Mouse (Mus musculus) testis, adult 2 months (tissue): ENCODE results near the gene Rnf111. TPM values are rescaled to one million over a fixed set of nuclear protein-coding genes. Genes with fewer than 3 reads are reported as not detected.

Experiments used
- H3K27ac ChIP-seq: fragments of 200-500 bp; 2 replicates; pipeline ENCODE4 v1.5.1; 2012; ENCODE audit warnings: low read depth, low read length; ENCODE audit not compliant: control insufficient read depth, insufficient read depth
- H3K27me3 ChIP-seq: fragments of 200-500 bp; 2 replicates; pipeline ENCODE4 v1.6.1; 2012; ENCODE audit warnings: mild to moderate bottlenecking, low read length, moderate library complexity; ENCODE audit not compliant: control insufficient read depth, insufficient read depth
- H3K36me3 ChIP-seq: fragments of 200-500 bp; 2 replicates; pipeline ENCODE4 v1.6.1; 2012; ENCODE audit warnings: mild to moderate bottlenecking, low read length; ENCODE audit not compliant: control insufficient read depth, insufficient read depth
- H3K4me1 ChIP-seq: fragments of 200-500 bp; 2 replicates; pipeline ENCODE4 v1.6.1; 2012; ENCODE audit warnings: low read length; ENCODE audit not compliant: control insufficient read depth, insufficient read depth
- H3K4me3 ChIP-seq: fragments of 200-500 bp; 2 replicates; pipeline ENCODE4 v1.5.1; 2012; ENCODE audit warnings: low read depth, mild to moderate bottlenecking, low read length, moderate library complexity, mixed read lengths; ENCODE audit not compliant: control insufficient read depth
- CTCF ChIP-seq: fragments of 200-500 bp; IDR thresholded peaks from 2 replicates; pipeline ENCODE4 v1.5.1; 2012; ENCODE audit warnings: low read depth, mild to moderate bottlenecking, inconsistent platforms, low read length, moderate library complexity; ENCODE audit not compliant: control insufficient read depth, insufficient read depth, insufficient replicate concordance
- POLR2A ChIP-seq: fragments of 200-500 bp; IDR thresholded peaks from 2 replicates; pipeline ENCODE4 v1.6.1; 2012; ENCODE audit warnings: low read depth, mild to moderate bottlenecking, inconsistent platforms, low read length, moderate library complexity; ENCODE audit not compliant: control insufficient read depth
- polyA plus RNA-seq: library from polyadenylated mRNA; depleted of rRNA; stranded (reverse); fragments of >200 nt; gene quantifications from 2 replicates; pipeline ENCODE4 v1.2.3, GENCODE M21; 2012

Rnf111 gene
- polyA plus RNA-seq, 1 experiment, result 25.7 TPM

DNA sequence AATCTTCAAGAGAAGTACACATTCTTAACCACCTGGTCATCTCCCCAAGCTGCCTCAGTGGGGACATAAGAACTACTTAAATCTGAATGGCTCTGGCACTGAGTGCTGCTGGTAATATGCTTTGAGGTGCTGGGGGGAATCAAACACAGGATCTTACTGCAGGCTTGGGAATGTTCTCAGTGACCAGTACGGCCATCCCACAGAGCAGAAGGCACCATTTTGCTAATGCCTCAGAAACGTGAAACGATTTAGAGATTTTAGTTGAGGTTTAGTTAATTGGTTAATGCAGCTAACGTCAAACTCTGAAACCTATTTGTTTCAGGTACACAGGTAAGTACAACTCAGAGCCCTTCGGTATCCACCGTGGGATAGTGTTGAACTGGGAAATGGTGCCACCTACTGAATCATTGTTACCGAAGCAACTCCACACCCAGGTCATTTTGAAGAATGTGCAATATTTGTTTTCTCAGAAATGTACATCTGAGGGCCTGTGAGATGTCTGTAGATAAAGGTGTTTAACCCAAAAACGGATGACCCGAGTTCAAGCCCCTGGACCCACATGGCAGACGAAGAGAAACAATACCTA, 7.6 kb upstream of the Rnf111 start:
- TF ChIP-seq CTCF (no peak), POLR2A (no peak)

GRCm38 (mm10) chr9:70509906-70510525, 6.5 kb upstream of the Rnf111 start:
- no peak overlapping the region for H3K4me3 ChIP-seq
- no peaks in the 10 kb centered on the region for H3K27me3 ChIP-seq
- H3K27ac ChIP-seq, result peak overlapping the region; percentile 25
- TF ChIP-seq POLR2A, result no peak
- no peak for TF ChIP-seq CTCF
- H3K4me1 ChIP-seq, result no peaks in the 10 kb centered on the region
- no peaks in the 10 kb centered on the region for H3K36me3 ChIP-seq

More for the DNA sequence above, 7.6 kb upstream of the Rnf111 start:
- Histone ChIP-seq H3K4me3 (no peak overlapping the region), H3K36me3 (no peaks in the 10 kb centered on the region), H3K27me3 (no peaks in the 10 kb centered on the region), H3K4me1 (no peaks in the 10 kb centered on the region), H3K27ac (no peak overlapping the region)

DNA sequence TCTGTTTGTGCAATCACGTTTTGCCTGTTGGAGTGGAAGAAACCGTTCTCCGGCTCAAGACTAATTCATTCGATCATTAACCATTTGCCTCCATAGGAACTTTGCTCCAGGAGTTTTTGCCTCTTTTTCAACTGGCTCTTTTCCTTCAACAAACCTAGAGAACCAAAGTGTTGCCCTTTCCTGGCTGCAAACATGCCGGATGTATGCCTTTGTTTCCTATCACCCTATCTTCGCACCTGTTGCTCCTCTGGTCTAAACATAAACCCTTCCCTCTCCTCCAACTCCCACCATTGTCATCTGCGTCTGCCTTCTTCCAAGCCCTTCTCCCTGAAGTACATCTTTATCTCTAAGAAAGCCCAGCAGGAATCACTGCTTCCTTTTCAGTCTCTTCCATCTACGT, 3.3 kb upstream of the Rnf111 start:
- TF ChIP-seq CTCF, result no peak
- TF ChIP-seq POLR2A, result no peak
- Histone ChIP-seq H3K27ac (no peak overlapping the region), H3K27me3 (no peaks in the 10 kb centered on the region), H3K4me3 (no peak overlapping the region), H3K4me1 (peaks cover 2% of the 10 kb centered on the region; the same call in 1 of the 2 replicates), H3K36me3 (no peaks in the 10 kb centered on the region)

DNA sequence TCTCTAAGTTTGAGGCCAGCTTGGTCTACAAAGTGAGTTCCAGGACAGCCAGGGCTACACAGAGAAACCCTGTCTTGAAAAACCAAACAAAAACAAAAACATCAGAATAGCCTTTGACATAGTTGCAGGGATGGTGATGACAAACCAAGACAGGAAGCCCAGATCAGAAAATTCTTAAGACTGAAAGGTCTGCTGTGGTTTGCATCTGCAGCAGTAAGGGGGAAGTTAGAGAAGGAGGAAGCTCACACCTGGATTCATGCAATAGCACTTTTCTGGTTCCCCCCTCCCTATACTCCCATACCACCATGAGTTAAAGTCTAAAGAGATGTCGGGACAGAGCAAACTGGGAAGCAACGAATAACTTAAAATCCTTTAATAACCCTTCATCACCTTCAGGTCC, 2.7 kb upstream of the Rnf111 start:
- H3K4me1 ChIP-seq, result peaks cover 2% of the 10 kb centered on the region; the same call in 1 of the 2 replicates
- no peak overlapping the region for H3K4me3 ChIP-seq
- H3K27me3 ChIP-seq, result no peaks in the 10 kb centered on the region
- H3K27ac ChIP-seq, result no peak overlapping the region
- TF ChIP-seq CTCF, result no peak
- no peak for TF ChIP-seq POLR2A
- no peaks in the 10 kb centered on the region for H3K36me3 ChIP-seq

DNA sequence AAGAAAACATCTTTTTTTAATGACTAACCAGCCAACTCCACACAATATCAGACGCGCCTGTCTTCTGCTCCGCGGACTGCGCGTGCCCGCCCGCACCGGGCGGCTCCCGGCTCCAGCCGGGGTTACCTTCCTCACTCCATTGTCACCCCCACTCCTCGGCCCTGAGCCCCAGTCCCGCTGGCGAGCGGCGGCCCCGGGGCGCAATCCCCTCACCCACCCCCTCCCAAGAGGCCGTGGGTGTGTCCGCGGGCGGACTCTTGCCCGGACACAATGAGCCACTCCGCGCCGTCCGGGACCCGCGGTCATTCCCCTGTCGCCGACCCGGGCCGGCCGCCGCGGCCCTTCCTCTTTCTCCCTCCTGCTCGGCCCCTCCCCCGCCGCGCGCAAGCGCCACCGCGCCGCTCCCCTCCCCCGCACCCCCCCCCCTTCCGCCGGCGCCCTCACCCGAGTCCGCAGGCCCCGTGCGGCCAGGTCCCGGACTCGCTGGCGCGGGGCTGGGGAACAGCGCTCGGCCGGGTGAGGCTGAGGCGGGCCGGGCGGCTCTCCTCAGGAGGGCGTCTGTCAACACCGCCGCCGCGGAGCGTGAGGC, 416 bp downstream of the Rnf111 start:
- Histone ChIP-seq H3K4me1 (peaks cover 2% of the 10 kb centered on the region; the same call in 1 of the 2 replicates), H3K4me3 (peak overlapping the region; percentile 99), H3K36me3 (no peaks in the 10 kb centered on the region), H3K27ac (peak overlapping the region; percentile 99), H3K27me3 (no peaks in the 10 kb centered on the region)
- no peak for TF ChIP-seq CTCF

DNA sequence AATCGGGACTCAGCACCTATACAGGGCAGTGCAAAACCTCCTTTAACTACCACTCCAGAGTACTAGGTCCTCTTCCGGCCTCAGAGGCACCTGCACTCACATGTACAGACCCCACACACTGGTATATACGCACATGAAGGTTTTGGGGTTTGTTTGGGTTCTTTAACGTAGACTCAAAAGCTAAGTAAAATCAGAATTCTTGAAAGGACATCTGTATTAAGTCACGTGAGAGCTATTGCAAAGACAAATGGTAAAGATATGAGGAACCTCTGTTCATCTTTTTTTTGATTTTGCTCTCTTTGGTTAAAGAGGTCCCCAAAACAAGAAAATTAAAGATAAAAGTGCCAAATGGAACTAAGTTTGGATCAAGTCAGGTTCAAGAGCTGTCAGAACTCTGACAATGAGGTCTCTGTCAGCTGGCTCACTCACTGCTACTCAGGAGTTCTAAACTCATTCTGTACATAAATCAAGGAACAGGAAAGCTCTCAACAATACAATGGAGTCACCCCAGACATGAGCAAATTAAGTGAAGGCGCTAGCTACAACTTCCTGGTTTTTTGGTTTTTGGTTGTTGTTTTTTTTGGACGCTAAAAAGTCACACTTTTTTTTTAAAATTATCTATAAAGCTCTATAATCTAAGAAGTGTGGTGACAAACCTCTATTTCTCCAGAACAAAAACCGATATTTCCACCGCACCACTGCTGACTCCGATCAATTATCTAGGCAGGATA, 1.1 kb downstream of the Rnf111 start:
- Histone ChIP-seq H3K36me3 (no peaks in the 10 kb centered on the region), H3K27me3 (no peaks in the 10 kb centered on the region), H3K27ac (peak overlapping the region; percentile 54; the same call in 1 of the 2 replicates), H3K4me1 (peaks cover 2% of the 10 kb centered on the region; the same call in 1 of the 2 replicates), H3K4me3 (peak overlapping the region; percentile 99)
- TF ChIP-seq POLR2A (no peak), CTCF (no peak)

GRCm38 (mm10) chr9:70496990-70497389, 6.5 kb downstream of the Rnf111 start:
- Histone ChIP-seq H3K36me3 (peaks cover 2% of the 10 kb centered on the region; the same call in 1 of the 2 replicates), H3K4me3 (no peak overlapping the region), H3K27ac (no peak overlapping the region), H3K27me3 (no peaks in the 10 kb centered on the region), H3K4me1 (no peaks in the 10 kb centered on the region)
- TF ChIP-seq POLR2A (no peak), CTCF (no peak)
